Mouse (Mus musculus) naive thymus-derived CD4-positive, alpha-beta T cell, adult 2 months (primary cell): Measurements from ENCODE around the gene Lpcat3.

Experiments
- DNase-seq: peaks from one replicate; pipeline ENCODE4 v3.0.0-alpha.2; 2011; ENCODE audit warnings: low read depth

The Lpcat3 gene

GRCm38 (mm10) chr6:124739231-124739796, 76.5 kb downstream of the Lpcat3 start:
- DNase-seq = no peak

DNA sequence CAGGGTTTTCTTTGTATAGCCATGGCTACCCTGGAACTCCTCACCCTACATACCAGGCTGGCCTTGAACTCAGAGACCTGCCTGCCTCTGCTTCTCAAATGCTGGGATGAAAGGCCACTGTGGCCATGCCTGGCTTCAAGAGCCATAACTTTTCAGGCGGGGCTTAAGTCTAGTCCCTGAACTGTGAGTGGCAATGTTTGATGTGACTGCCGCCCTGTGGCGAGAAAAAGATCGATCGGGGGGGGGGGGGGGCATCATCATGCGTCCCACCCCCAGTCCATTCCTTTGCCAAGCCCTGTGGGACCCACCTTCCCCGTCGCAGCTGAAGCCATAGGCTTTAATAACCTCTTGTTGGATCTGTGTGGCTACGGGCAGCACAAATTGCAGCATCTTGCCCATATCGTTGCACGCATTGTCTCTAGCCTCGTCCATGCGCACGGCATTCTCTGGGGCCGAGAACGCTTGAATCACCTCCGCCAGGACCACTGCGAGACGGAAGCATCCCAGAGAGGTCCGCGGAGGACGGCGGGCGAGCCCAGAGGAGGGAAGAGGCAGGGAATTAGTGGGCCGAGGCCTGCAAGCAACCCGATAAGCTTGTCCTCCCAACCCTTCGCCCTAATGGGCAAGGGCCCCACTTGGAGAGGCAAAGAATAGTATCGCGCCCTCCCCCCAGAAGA, 77.5 kb downstream of the Lpcat3 start:
- DNase-seq = peak; percentile 88

GRCm38 (mm10) chr6:124740888-124741761, 78.3 kb downstream of the Lpcat3 start, which contains the start of gene Grcc10:
Gene Grcc10 (minus strand): TSS chr6:124741374.
- DNase-seq = peak; percentile 97

DNA sequence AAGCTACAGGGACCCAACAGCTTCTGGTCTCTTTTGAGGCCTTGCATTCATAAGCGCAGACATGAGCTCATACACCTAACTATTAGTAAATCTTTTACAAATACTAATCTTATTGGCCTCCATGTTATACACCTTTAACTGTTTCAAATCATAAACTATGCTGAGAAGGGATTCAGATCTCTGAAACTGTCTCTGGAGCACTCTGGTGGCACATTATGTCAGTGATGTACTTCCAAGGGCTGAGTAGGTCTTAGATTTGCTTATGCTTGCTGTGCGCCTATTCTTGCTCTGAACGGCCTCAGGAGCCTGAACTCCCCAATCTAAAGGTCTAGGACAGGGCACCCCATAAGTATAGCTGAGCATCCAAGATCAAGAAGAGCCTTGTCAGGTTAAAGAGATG, 79.0 kb downstream of the Lpcat3 start:
- DNase-seq = no peak

DNA sequence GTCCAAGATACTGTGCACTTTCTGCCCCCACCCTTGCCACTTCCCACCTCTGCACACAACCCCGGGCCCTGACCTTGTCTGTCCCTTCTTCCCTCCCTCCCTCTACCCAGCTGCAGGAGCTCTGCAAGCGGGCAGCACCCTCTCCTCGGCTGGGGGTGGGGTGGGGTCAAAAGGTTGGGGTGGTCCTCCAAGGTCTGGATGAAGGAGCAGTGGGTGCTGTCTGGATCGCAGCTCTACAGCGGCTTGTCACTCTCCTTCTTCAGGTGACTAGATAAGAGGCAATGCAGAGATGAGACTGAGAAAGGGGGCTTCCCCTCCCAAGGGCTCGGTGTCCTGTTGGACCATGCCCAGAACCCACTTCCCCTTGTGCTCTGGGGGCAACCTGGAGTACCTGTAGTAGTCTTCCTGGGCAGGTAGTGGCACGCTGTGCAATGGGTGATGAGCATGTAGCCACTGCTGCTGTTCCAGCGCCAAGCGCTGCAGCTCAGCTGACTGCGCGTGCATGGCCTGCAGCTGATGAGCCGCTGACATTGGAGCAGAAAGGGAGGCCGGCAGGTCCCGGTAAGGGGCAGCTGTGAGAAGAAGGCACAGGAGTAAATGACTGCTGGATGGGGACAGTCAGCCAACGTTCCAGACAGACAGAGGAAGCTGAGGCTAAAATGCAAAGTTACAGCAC, 80.2 kb downstream of the Lpcat3 start:
- no peak for DNase-seq

- no peak for DNase-seq
Observed at GRCm38 (mm10) chr6:124743647-124744046, 80.8 kb downstream of the Lpcat3 start.

DNA sequence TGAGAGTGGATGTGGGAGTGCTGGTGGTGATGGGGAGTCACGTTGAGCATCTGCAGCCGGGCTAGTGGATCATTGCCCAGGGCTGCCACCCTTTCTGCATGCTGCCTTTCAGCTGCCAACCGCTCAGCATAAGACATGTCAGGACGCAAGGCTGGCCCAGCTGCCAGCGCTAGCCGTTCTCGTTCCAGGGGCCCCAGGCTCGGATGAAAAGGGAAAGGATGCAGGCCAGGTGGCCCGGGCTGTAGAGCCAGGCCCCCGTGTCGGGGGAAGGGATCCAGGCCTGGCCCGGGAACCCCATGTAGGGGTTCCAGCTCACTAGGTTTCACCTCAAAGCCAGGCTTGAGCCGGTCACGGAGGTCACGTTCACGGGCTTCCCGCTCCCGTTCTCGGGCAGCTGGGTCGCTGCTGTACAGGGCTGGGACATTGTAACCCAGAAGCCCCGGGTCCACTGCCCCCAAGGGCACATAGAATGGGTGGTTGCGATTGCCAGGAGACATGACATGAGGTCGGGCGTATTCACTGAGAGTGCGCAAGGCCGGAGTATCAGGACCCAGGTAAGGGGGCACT, 82.0 kb downstream of the Lpcat3 start:
- no peak for DNase-seq

- peak; percentile 95 for DNase-seq
Observed at GRCm38 (mm10) chr6:124745490-124746295, 82.9 kb downstream of the Lpcat3 start.

DNA sequence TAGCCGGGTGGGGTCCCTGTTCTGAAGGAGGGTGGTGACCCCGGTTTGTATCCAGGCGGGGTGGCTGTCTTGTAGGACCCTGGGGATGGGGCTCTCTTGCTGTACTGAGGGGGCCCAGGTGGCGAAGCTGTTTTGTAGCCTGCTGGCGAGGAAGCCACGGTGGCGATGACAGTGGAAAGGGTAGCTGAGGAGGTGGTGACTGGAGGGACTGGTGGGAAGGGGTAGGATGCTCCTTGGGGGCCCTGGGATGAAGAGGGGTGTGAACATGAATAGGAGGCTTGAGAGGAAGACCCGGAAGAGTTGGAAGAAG, 83.4 kb downstream of the Lpcat3 start:
- no peak for DNase-seq

DNA sequence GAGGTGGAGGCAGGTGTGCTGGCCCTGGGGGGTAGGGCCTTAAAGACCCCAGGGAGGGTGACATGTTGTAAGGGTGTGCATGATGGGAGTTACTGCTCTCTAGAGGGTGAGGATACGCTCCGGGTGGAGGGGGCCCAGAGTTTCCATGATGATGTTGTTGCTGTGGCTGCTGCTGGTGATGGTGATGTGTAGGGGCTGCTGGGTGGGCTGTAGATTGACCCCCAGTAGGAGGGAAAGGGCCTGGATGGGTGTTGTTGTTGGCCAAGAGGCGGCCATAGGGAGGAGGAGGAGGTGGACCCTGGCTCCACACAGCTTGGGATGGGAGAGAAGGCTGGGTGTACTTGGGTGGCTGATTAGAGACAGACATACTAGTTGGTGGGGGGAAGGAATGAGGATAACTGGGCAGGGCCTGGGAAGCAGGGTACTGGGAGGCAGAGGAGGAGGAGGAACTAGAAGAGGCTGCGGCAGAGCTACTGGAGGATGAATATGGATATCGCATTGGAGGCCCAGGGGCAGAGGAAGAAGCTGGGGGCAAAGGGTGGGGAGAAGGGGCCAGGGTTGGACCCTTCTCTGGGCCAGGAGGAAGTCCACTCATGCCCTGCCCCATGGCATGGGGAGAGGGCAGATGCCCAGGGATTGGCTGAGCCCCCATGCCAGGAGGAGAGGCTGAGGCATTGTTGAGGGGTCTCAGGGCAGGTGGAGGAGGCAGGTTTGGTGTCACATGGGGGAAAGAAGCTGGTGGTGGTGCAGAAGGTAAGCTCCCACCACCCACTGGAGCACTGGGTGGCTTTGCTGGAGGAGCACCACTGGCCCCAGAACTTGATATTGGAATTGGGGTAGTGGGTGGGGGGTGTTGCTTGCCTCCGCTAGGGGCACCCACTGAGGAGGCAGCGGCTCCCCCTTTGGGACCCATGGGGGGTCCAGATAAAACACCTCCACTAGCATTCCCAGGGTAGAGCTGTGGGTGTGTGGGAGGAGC, 84.1 kb downstream of the Lpcat3 start:
- no peak for DNase-seq

- peak; percentile 85 for DNase-seq
Observed at GRCm38 (mm10) chr6:124750405-124750804, 87.6 kb downstream of the Lpcat3 start.

- DNase-seq = no peak
Observed at GRCm38 (mm10) chr6:124753861-124754260, 91.0 kb downstream of the Lpcat3 start.
